Mouse (Mus musculus) adrenal gland, postnatal 14 days (tissue): ENCODE measurements at regions not wholly inside any gene's neighbourhood (a gene's known extent, or its start where the extent isn't known, plus 50 kb on each side); places are given as distances from the start of the nearest gene placed in this dataset.
A peak's percentile ranks its signal among the peaks of the same experiment; 100 is the strongest.

ENCODE experiments used
- DNase-seq: peaks from one replicate; pipeline ENCODE4 v3.0.0; 2021; ENCODE audit warnings: mixed read lengths

- peak; percentile 12 for DNase-seq
Measured at GRCm38 (mm10) chr8:34372666-34372980, 261.1 kb upstream of the Gm10131 start.

DNA sequence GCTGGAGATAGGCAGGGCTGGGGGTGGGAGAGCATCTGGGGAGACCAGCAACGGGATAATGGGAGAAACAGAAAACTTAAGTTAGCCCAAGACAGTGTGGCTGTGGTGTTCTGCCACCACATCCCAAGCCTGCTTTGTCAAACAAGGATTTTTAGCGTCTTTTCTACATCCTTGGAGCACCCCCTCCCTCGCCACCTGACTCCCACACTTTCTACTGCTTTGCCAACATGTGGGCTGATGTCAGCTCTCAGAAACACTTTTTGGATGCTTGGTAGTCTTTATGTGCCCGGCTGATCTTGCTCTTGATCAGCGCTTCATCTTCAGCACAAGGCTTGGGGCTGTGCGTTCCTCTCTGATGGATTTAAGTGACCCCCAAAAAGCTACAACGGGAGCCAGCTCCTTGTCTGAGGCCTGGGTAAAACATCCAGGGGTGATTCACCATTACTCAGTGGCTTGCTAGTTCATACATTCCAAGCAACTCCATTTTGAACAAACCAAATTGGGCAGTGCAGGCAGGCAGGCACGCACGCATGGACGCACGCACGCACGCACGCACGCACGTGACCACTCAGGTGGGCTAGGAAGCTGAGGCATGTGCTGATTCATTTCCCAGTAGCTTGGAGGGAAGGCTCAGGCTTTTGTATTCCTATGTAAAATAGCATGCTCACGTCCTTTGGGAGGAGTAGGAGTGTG lies 260.6 kb upstream of the Gm10131 start:
- no peak for DNase-seq

GRCm38 (mm10) chr8:34371391-34371790 lies 259.9 kb upstream of the Gm10131 start:
- DNase-seq: no peak

GRCm38 (mm10) chr8:34368556-34368955 lies 257.0 kb upstream of the Gm10131 start:
- no peak for DNase-seq

DNA sequence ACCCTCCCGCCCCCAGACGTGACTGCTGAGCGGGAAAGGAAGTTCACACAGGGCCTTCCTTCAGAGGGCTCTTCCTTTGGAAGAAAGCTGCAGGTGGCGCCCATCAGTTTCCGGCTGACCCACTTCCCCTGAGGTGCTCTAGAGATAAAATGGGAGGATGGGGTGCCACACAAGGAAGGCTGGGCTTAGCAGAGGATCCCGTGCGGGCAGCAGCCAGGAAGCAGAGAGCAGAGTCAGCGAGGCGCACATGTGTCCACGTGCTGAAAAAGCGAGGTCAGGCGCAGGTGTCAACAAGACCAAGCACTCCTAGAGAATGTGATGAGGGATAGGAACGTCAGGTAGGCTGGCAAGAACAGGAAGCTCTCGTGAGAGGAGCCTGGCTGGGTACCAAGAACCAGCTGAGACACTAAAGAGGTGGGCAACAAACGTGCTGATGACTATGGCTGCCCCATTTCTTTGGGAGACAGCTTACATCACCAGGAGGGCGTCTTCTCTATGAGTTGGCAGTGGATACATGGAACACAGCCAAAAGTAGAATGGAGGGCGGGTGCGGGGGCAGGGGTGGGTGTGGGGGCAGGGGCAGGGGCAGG lies 253.0 kb upstream of the Gm10131 start:
- no peak for DNase-seq

GRCm38 (mm10) chr8:34363679-34364078 lies 252.1 kb upstream of the Gm10131 start:
- no peak for DNase-seq

DNA sequence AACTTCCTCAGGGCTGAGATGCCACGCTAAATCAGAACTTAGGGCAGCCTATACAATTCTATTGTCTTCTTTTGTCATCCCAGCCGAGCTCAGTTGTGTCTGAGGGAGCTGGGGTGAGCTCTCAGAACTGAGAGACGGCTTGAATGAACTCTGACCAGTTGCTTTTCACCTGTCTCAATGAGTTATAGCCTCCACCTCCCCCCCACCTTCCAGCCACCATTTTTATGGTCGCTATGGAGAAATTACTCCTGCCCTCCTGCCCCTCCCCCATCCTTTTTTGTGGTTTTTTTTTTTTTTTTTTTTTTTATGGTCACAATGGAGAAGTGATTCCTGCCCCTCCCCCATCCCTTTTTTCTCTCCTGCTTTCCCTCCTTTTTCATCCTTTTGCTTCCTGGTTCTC lies 251.6 kb upstream of the Gm10131 start:
- no peak for DNase-seq

DNA sequence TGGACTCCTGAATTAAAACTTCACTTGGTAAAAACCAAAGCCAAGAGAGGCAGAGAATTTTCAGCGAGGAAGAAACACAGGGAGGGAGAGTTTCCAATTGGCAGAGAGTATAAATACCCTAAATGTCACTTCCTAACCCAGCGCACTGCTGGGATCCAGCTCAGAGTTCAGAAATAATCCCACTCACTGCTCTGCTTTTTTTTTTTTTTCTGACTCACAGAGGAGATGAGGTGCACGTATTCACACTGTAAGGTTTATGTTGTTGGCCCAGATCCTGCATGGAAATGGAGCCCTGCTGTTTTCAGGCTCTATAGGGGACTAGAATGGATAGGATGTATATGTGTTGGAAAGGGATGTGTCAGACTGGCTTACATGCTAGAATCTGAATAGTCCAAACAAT lies 249.8 kb upstream of the Gm10131 start:
- no peak for DNase-seq

GRCm38 (mm10) chr8:34359776-34360175 lies 248.2 kb upstream of the Gm10131 start:
- no peak for DNase-seq

- no peak for DNase-seq
Measured at GRCm38 (mm10) chr8:34355059-34355458, 243.5 kb upstream of the Gm10131 start.

DNA sequence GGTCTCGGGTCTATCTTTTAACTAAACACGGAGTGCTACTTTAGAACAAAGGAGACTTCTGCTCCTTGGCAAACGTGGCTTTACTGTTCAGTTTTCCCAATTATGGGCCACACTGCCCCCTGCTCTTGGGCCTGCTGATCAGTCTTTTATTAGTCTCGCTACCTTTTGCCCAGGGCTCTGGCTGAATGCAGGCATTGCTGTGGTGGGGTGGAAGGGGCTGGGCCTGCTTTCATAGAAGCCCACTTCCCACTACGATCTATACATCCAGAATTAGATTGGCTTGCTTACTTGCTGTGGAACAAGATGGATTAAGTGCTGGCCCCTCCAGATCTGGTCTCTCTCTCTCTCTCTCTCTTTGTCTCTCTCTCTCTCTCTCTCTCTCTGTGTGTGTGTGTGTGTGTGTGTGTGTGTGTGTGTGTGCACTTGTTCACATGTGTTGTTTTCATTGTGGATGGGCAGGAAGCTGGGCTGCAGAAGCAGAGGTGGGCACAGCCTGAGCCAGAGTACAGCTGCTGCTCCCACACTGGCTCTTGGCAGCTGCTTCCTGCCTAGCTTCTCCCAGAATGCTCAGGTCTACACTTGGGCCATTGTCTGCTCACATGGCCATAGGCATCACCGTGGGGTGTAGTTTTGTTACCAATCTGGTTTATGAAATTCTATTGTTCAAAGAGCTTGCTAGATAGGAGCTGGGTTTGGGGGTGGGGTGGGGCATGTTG lies 241.8 kb upstream of the Gm10131 start:
- DNase-seq: no peak

GRCm38 (mm10) chr8:34334851-34335250 lies 223.3 kb upstream of the Gm10131 start:
- no peak for DNase-seq

DNA sequence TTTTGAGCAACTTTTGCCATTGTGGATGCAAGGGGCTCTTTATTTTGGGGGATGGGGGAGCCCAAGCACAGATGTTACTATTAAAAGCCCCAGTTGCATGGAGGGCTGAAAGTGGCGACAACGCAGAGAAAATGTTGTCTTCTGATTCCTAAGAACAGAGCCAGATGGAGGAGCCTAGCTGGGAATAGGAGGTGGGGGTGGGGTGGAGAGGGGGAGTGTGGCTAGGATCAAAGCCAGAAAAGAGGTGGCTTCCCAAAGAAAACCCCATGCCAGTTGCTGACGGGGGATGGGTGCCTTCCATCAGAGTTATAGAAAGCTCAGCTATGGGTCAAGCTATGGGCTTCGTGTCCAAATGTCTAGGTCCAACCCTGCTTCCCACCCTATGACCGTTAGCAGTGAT lies 220.1 kb upstream of the Gm10131 start:
- no peak for DNase-seq

- no peak for DNase-seq
Measured at GRCm38 (mm10) chr8:34326614-34326965, 215.1 kb upstream of the Gm10131 start.

- peak; percentile 7 for DNase-seq
Measured at GRCm38 (mm10) chr8:34325841-34326613, 214.5 kb upstream of the Gm10131 start.

GRCm38 (mm10) chr8:34320158-34320587 lies 208.6 kb upstream of the Gm10131 start:
- DNase-seq: no peak

GRCm38 (mm10) chr8:34319719-34320118 lies 208.2 kb upstream of the Gm10131 start:
- no peak for DNase-seq

GRCm38 (mm10) chr8:34315233-34315632 lies 203.7 kb upstream of the Gm10131 start:
- DNase-seq: no peak

DNA sequence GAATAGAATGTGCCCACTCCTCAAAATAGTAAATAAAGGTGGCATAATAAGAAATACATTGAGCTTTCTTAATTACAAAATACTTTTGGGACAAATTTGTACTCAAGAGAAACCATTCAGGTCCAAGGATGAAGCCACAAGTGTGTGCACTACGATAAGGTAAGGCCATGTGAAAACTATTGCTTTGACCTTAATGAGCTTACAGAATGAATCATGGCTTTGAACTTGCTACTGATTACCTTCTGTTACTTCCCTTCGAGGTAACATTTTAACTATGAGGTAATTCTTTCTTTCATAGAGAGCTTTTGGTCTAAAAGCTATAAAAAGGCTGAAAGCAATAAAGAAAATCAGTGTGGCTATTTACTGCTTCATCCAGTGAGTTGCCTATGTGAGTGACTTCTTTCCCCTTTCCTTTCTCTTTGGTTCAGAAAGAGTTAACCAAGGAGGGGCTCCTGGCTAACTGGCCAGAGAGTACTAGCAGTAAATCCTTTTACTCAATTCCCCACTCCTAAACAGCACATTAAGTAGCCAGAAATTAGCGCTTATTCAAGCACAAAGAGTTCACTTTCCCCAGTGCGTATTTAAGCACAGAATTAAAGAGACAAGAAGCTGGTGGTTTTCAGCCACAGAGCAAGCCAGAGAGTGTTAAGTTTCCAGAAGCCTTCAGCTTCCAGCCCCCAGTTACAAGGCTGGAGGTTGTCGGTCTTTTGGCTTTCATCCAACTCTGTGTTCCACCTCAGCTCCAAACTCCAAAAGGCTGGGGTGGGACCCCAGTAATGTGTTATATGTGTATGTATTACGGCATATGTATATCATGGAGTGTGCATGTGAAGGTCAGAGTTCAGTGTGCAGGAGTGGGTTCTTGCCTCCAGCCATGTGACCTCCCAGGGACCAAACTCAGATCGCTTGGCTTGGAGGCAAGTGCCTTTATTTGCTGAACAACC lies 194.3 kb upstream of the Gm10131 start:
- no peak for DNase-seq

GRCm38 (mm10) chr8:34303815-34304214 lies 192.3 kb upstream of the Gm10131 start:
- DNase-seq: no peak

- peak; percentile 35 for DNase-seq
Measured at GRCm38 (mm10) chr8:34300331-34300903, 188.9 kb upstream of the Gm10131 start.

- DNase-seq: no peak
Measured at GRCm38 (mm10) chr8:34294721-34295120, 183.2 kb upstream of the Gm10131 start.
